Comparison of ENCODE assay signal across 21 mouse cellular contexts in the genomic region with DNA sequence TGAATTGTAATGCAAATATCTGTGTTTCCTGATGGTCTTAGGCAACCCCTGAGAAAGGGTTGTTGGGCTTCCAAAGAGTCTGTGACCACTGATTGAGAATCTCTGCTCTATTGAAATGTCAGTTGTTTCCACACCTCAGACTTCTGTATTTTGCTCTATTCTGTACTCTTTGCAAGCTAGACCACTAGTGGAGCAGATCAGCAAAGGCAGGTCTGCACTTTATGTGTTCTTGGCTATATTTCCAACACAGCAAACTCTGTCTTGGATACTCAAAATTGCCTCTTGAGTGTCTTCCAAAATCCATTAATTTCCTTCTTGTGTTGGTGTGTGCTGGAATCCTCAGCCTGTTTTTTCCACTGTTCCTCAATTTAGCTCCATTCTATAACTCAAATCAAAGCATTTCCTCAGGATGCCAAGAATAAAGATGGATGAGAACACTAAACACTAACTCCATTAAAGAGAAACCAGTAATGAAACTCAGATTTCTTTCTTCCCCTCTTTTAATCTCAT.
DNase-seq lines count a peak whose midpoint lies in the region; ATAC-seq and TF ChIP-seq lines count a peak whose summit lies in the region.
"Had no signal": no experiment of that assay in that cellular context is flagged by ENCODE, and none has a peak within 500 bp of the region (broad histone marks: within the 10 kb centered on the region; RNA-seq: fewer than 3 reads in every experiment).

No protein-coding gene starts in this region.

- no peaks in the 10 kb centered on the region for H3K4me1 ChIP-seq in kidney, embryonic 14.5 days (ENCODE audit: control insufficient read depth, insufficient read depth, low read length)
- 0 out of 2 replicates have a peak, but pooled peaks cover 2% of the 10 kb centered on the region for H3K4me1 ChIP-seq in limb, embryonic 14.5 days (ENCODE audit: control insufficient read depth, insufficient read depth, low read length)
- H3K4me1 ChIP-seq in limb, embryonic 10.5 days = no peaks in the 10 kb centered on the region
- H3K4me1 ChIP-seq: forebrain, embryonic 10.5 days; heart, embryonic 10.5 days; limb, embryonic 13.5 days; lung, embryonic 15.5 days had no signal

- H3K36me3 ChIP-seq in kidney, embryonic 14.5 days (ENCODE audit: control insufficient read depth, insufficient read depth, low read length) = no peaks in the 10 kb centered on the region
- H3K36me3 ChIP-seq in limb, embryonic 14.5 days (ENCODE audit: control insufficient read depth, insufficient read depth, low read length) = no peaks in the 10 kb centered on the region
- H3K36me3 ChIP-seq in limb, embryonic 10.5 days = no peaks in the 10 kb centered on the region
- H3K36me3 ChIP-seq: forebrain, embryonic 10.5 days; heart, embryonic 10.5 days; limb, embryonic 13.5 days; lung, embryonic 15.5 days had no signal

- H3K9ac ChIP-seq in kidney, embryonic 14.5 days (ENCODE audit: low read depth, low read length) = no peak overlapping the region
- H3K9ac ChIP-seq in limb, embryonic 14.5 days (ENCODE audit: low read depth, low read length, severe bottlenecking) = no peak overlapping the region
- H3K9ac ChIP-seq: hindbrain, embryonic 14.5 days; limb, embryonic 13.5 days; liver, embryonic 14.5 days; lung, embryonic 15.5 days had no signal

- no peak for TF ChIP-seq POLR2A in limb, embryonic 14.5 days (IDR thresholded peaks at IDR 0.05; ENCODE audit: borderline replicate concordance, extremely low read depth, insufficient read depth, insufficient read length)

- ATAC-seq in kidney, embryonic 14.5 days (ENCODE audit: low FRiP score, low TSS enrichment) = peak; percentile 49; the same call in 1 of the 2 replicates
- ATAC-seq in limb, embryonic 14.5 days (ENCODE audit: low FRiP score, low read depth) = 0 out of 2 replicates have a peak, but pooled peaks have one; percentile 63
- ATAC-seq: inflammation-experienced regulatory T-cells, adult 6 months had no signal

- no peaks in the 10 kb centered on the region for H3K9me3 ChIP-seq in kidney, embryonic 14.5 days (ENCODE audit: control insufficient read depth, low read length)
- no peaks in the 10 kb centered on the region for H3K9me3 ChIP-seq in limb, embryonic 14.5 days (ENCODE audit: control insufficient read depth, low read length)
- no peaks in the 10 kb centered on the region for H3K9me3 ChIP-seq in limb, embryonic 10.5 days (replicated peaks)
- H3K9me3 ChIP-seq: forebrain, embryonic 10.5 days; heart, embryonic 10.5 days; limb, embryonic 13.5 days; lung, embryonic 15.5 days had no signal

- DNase-seq in kidney, adult 8-10 months = no peak
- peak; percentile 80 for DNase-seq in limb, embryonic 14.5 days (ENCODE audit: low spot score)
- DNase-seq in limb, embryonic 10.5 days (ENCODE audit: low spot score) = no peak
- DNase-seq in skeletal muscle tissue, adult 2 months (ENCODE audit: low read depth, low spot score) = peak; percentile 32
- peak; percentile 27 for DNase-seq in telencephalon, adult 2 months (ENCODE audit: low read depth, low spot score)
- DNase-seq in adrenal gland, adult (ENCODE audit: inconsistent age in 2 of 2, low spot score in 1 of 2) = no peak
- DNase-seq: adrenal gland, postnatal 10 days; cerebellum, adult 9-10 months; gastrocnemius, adult 2 months; heart, postnatal 4 days; lung, postnatal 4 days; midbrain, embryonic 14.5 days; right cerebral cortex, postnatal 14 days had no signal

- H3K4me2 ChIP-seq in kidney, embryonic 14.5 days (replicated peaks; ENCODE audit: low read depth, low read length) = no peak overlapping the region
- no peak overlapping the region for H3K4me2 ChIP-seq in limb, embryonic 14.5 days (replicated peaks; ENCODE audit: low read depth, low read length, severe bottlenecking)
- H3K4me2 ChIP-seq: hindbrain, embryonic 14.5 days; limb, embryonic 13.5 days; lung, embryonic 15.5 days had no signal

- H3K27ac ChIP-seq in kidney, embryonic 14.5 days (ENCODE audit: low read depth, low read length) = no peak overlapping the region; the same call in 1 of the 2 replicates
- no peak overlapping the region for H3K27ac ChIP-seq in limb, embryonic 14.5 days (replicated peaks; ENCODE audit: low read depth, low read length)
- H3K27ac ChIP-seq in limb, embryonic 10.5 days = no peak overlapping the region
- H3K27ac ChIP-seq: forebrain, embryonic 10.5 days; gastrocnemius, adult 2 months; heart, embryonic 10.5 days; hindbrain, embryonic 14.5 days; limb, embryonic 13.5 days; liver, embryonic 14.5 days; lung, embryonic 15.5 days had no signal

- H3K27me3 ChIP-seq in kidney, embryonic 14.5 days (ENCODE audit: control insufficient read depth, insufficient read depth, low read length) = no peaks in the 10 kb centered on the region
- no peaks in the 10 kb centered on the region for H3K27me3 ChIP-seq in limb, embryonic 14.5 days (ENCODE audit: control insufficient read depth, insufficient read depth, low read length)
- H3K27me3 ChIP-seq in limb, embryonic 10.5 days (ENCODE audit: low read depth, poor library complexity, severe bottlenecking) = no peaks in the 10 kb centered on the region
- H3K27me3 ChIP-seq: limb, embryonic 13.5 days; lung, embryonic 15.5 days had no signal

- no peak overlapping the region for H3K4me3 ChIP-seq in kidney, embryonic 14.5 days (ENCODE audit: low read length)
- no peak overlapping the region for H3K4me3 ChIP-seq in limb, embryonic 14.5 days (replicated peaks; ENCODE audit: low read length)
- no peak overlapping the region for H3K4me3 ChIP-seq in limb, embryonic 10.5 days
- H3K4me3 ChIP-seq: forebrain, embryonic 10.5 days; gastrocnemius, adult 2 months; heart, embryonic 10.5 days; limb, embryonic 13.5 days; lung, embryonic 15.5 days had no signal

Comparison
In these comparisons a context has a peak if more than half of its experiments do, and no peak if none do; other contexts are left out.
1. DNase-seq: peak in limb, embryonic 14.5 days (single experiment), skeletal muscle tissue, adult 2 months (single experiment) and telencephalon, adult 2 months (single experiment); none in kidney, adult 8-10 months (0 of 2), limb, embryonic 10.5 days (single experiment) and adrenal gland, adult (0 of 2).